28 mouse cellular contexts compared by ENCODE assay signal in the genomic region with DNA sequence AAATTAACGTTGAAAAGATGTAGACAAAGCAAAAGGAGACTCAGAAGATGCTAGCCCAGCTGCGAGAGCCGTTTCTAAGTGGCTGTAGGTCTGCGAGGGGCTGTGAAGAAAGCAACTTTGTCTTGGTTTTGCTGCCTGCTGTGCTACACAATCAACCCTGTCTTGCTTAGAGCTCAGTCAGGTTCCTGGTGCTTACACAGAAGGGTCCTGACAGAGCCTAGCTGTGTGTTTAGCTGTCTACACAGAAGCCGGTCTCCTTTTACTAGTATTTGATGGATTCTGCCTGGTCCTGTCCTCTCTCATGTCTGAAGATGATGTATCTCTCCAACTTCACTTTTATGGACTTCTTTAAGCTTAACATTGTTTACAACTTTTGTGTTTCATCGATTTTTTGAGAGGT. TPM values are rescaled to one million over a fixed set of nuclear protein-coding genes. Genes with fewer than 3 reads are reported as not detected.
DNase-seq lines count a peak whose midpoint lies in the region; ATAC-seq and TF ChIP-seq lines count a peak whose summit lies in the region.
"Had no signal": no experiment of that assay in that cellular context is flagged by ENCODE, and none has a peak within 500 bp of the region (broad histone marks: within the 10 kb centered on the region; RNA-seq: fewer than 3 reads in every experiment).

No protein-coding gene starts in this region.

- H3K4me3 ChIP-seq in midbrain, postnatal 0 days (ENCODE audit: low read depth, low read length) = no peak overlapping the region
- no peak overlapping the region for H3K4me3 ChIP-seq in forebrain, embryonic 14.5 days (ENCODE audit: low read depth, low read length)

- DNase-seq in heart, adult 11 months = peak; percentile 71
- DNase-seq in heart, adult 8-10 months (ENCODE audit: low spot score) = no peak
- peak; percentile 66 for DNase-seq in R1 (ENCODE audit: low read depth, low spot score)
- DNase-seq in ZHBTc4 (ENCODE audit: low read depth, low spot score) = peak; percentile 10
- no peak for DNase-seq in midbrain, postnatal 0 days (ENCODE audit: low spot score)
- DNase-seq in forebrain, embryonic 14.5 days (ENCODE audit: low spot score) = no peak
- DNase-seq: adrenal gland, adult 2 months; adrenal gland, adult 8-10 months; adrenal gland, postnatal 10 days; adrenal gland, postnatal 14 days; adrenal gland, postnatal 25 days; adrenal gland, postnatal 36 days; B cell, adult 2 months; cerebellum, adult 11 months; cerebellum, adult 11-12 months; cerebellum, adult 18-20 months; cerebellum, adult 2 months; cerebellum, adult 8-10 months had no signal

- no peak for TF ChIP-seq CTCF in midbrain, postnatal 0 days (IDR thresholded peaks at IDR 0.05)

- no peak overlapping the region for H3K27ac ChIP-seq in midbrain, postnatal 0 days (ENCODE audit: low read depth, low read length)
- no peak overlapping the region for H3K27ac ChIP-seq in forebrain, embryonic 14.5 days (ENCODE audit: low read depth, low read length)

- WGBS in midbrain, postnatal 0 days = 48% methylated on average over 6 of the region's 6 CpGs
- 40% methylated on average over 6 of the region's 6 CpGs for WGBS in forebrain, embryonic 14.5 days

- no peak overlapping the region for H3K9ac ChIP-seq in midbrain, postnatal 0 days (replicated peaks; ENCODE audit: low read length, poor library complexity, severe bottlenecking)
- H3K9ac ChIP-seq in forebrain, embryonic 14.5 days (ENCODE audit: low read length) = no peak overlapping the region

- no peaks in the 10 kb centered on the region for H3K36me3 ChIP-seq in midbrain, postnatal 0 days (ENCODE audit: insufficient read depth, low read length)
- H3K36me3 ChIP-seq in forebrain, embryonic 14.5 days (ENCODE audit: control insufficient read depth, insufficient read depth, low read length) = no peaks in the 10 kb centered on the region
- H3K36me3 ChIP-seq: G1E had no signal

- no peak for ATAC-seq in midbrain, postnatal 0 days (ENCODE audit: low FRiP score)
- ATAC-seq in forebrain, embryonic 14.5 days = no peak
- ATAC-seq: activated CD4-positive, CD25-positive, alpha-beta regulatory T cell, adult 4 months; CD4-positive, CD25-positive, alpha-beta regulatory T cell, adult 4 months; Patski had no signal

- no peaks in the 10 kb centered on the region for H3K9me3 ChIP-seq in midbrain, postnatal 0 days (ENCODE audit: low read length)
- no peaks in the 10 kb centered on the region for H3K9me3 ChIP-seq in forebrain, embryonic 14.5 days (replicated peaks; ENCODE audit: control insufficient read depth, low read length)
- H3K9me3 ChIP-seq: G1E had no signal

- H3K4me2 ChIP-seq in midbrain, postnatal 0 days (ENCODE audit: low read depth, low read length, poor library complexity, severe bottlenecking) = no peak overlapping the region
- H3K4me2 ChIP-seq in forebrain, embryonic 14.5 days (ENCODE audit: low read length) = no peak overlapping the region

- no peaks in the 10 kb centered on the region for H3K27me3 ChIP-seq in midbrain, postnatal 0 days (ENCODE audit: insufficient read depth, low read length)
- no peaks in the 10 kb centered on the region for H3K27me3 ChIP-seq in forebrain, embryonic 14.5 days (replicated peaks; ENCODE audit: control insufficient read depth, insufficient read depth, low read length)

- no peaks in the 10 kb centered on the region for H3K4me1 ChIP-seq in midbrain, postnatal 0 days (ENCODE audit: insufficient read depth, low read length)
- H3K4me1 ChIP-seq in forebrain, embryonic 14.5 days (ENCODE audit: control insufficient read depth, insufficient read depth, low read length) = no peaks in the 10 kb centered on the region

RNA-seq across cellular contexts. Expression of gene Dhrs2, which starts 33.6 kb away (rescaled TPM):
- not detected for total RNA-seq in heart, adult 8-10 months (2022)
- total RNA-seq in midbrain, postnatal 0 days (2014; rRNA removed) = 2.0 TPM in 1 of 2 replicates, not detected in the other
- polyA plus RNA-seq in midbrain, postnatal 0 days (2015; fragmentation: Nextera tagmentation; extraction: Ambion mirVana) = 0.56 and 0.86 TPM in 2 replicates
- polyA plus RNA-seq in forebrain, embryonic 14.5 days (2014; fragmentation: Nextera tagmentation; extraction: Ambion mirVana) = 0.41 and 0.56 TPM in 2 replicates
- total RNA-seq: adrenal gland, adult 18-20 months; adrenal gland, adult 2 months; adrenal gland, adult 8-10 months; adrenal gland, postnatal 14 days; adrenal gland, postnatal 25 days; adrenal gland, postnatal 36 days; adrenal gland, postnatal 4 days; CH12.LX; ES-E14; G1E; MEL had no signal
- polyA plus RNA-seq: activated CD4-positive, CD25-positive, alpha-beta regulatory T cell, adult 4 months; adrenal gland, adult 2 months; C2C12; CD4-positive, CD25-positive, alpha-beta regulatory T cell, adult 4 months; G1E; Patski had no signal

Comparison
In these comparisons a context has a peak if more than half of its experiments do, and no peak if none do; other contexts are left out.
1. DNase-seq: peak in heart, adult 11 months (single experiment), R1 (single experiment) and ZHBTc4 (single experiment); none in heart, adult 8-10 months (single experiment), midbrain, postnatal 0 days (single experiment) and forebrain, embryonic 14.5 days (single experiment).